Mouse (Mus musculus) CH12.LX (cell line): ENCODE measurements at regions not wholly inside any gene's neighbourhood (a gene's known extent, or its start where the extent isn't known, plus 50 kb on each side); places are given as distances from the start of the nearest gene placed in this dataset.

ENCODE experiments used
- DNase-seq: peaks from one replicate; pipeline ENCODE4 v3.0.0-alpha.2; 2013; ENCODE audit errors: extremely low read depth
- H3K27ac ChIP-seq: 2 replicates; pipeline ENCODE4 v1.5.1; 2012; ENCODE audit warnings: low read depth, mild to moderate bottlenecking, control low read depth, moderate library complexity; ENCODE audit not compliant: insufficient read depth
- H3K27me3 ChIP-seq: replicated peaks from 2 replicates; pipeline ENCODE3; 2012; ENCODE audit warnings: inconsistent platforms
- H3K36me3 ChIP-seq, 2 experiments: replicated peaks in 1 of 2; 2 replicates each; pipeline versions ENCODE3 to v1.6.1; 2012; ENCODE audit warnings: inconsistent platforms in 1 of 2, low read length in 1 of 2, mild to moderate bottlenecking in 1 of 2, mixed read lengths in 1 of 2, moderate library complexity in 1 of 2; ENCODE audit not compliant: control insufficient read depth in 1 of 2, insufficient read depth in 1 of 2
- H3K4me1 ChIP-seq, 2 experiments: 2 replicates each; pipeline ENCODE4 v1.6.1; 2012; ENCODE audit warnings: inconsistent platforms in 1 of 2, moderate library complexity in 1 of 2; ENCODE audit not compliant: insufficient read depth in 2 of 2, control insufficient read depth in 1 of 2
- H3K4me2 ChIP-seq: 2 replicates; pipeline ENCODE4 v1.6.1; 2012; ENCODE audit warnings: low read depth, mild to moderate bottlenecking, control low read depth; ENCODE audit not compliant: poor library complexity, insufficient read depth, severe bottlenecking
- H3K4me3 ChIP-seq, 3 experiments: fragments of 150-350 bp in 1 of 3; sonication (generic) in 1 of 3; replicated peaks in 1 of 3; 2 replicates each; pipeline versions ENCODE3 to v1.5.1; 2011 to 2012; ENCODE audit warnings: low read depth in 2 of 3, low read length in 2 of 3, mild to moderate bottlenecking in 2 of 3, moderate library complexity in 2 of 3, control low read depth in 1 of 3, improper control_type of control experiment in 1 of 3, inconsistent platforms in 1 of 3, mixed read lengths in 1 of 3; ENCODE audit not compliant: poor library complexity in 1 of 3
- H3K79me2 ChIP-seq: replicated peaks from 2 replicates; pipeline ENCODE4 v1.6.1; 2012; ENCODE audit warnings: mild to moderate bottlenecking, moderate library complexity; ENCODE audit not compliant: control insufficient read depth, poor library complexity, insufficient read depth, severe bottlenecking; ENCODE audit errors: extremely low read depth
- H3K9ac ChIP-seq: 2 replicates; pipeline ENCODE4 v1.6.1; 2012; ENCODE audit warnings: low read depth, mild to moderate bottlenecking, control low read depth, moderate library complexity; ENCODE audit not compliant: insufficient read depth
- H3K9me3 ChIP-seq: replicated peaks from 2 replicates; pipeline ENCODE3; 2012; ENCODE audit warnings: low read length, inconsistent platforms, mixed read lengths
- BHLHE40 ChIP-seq: IDR thresholded peaks from 2 replicates; pipeline ENCODE4 v1.6.1; 2011; ENCODE audit warnings: mild to moderate bottlenecking, low read depth, low read length, improper control_type of control experiment
- CHD1 ChIP-seq: IDR thresholded peaks from 2 replicates; pipeline ENCODE4 v1.6.1; 2012; ENCODE audit warnings: low read depth, low read length, improper control_type of control experiment, inconsistent platforms
- CHD2 ChIP-seq: IDR thresholded peaks from 2 replicates; pipeline ENCODE4 v1.6.1; 2011; ENCODE audit warnings: low read length, improper control_type of control experiment
- E2F4 ChIP-seq: IDR thresholded peaks from 2 replicates; pipeline ENCODE4 v1.6.1; 2011; ENCODE audit warnings: low read depth, low read length, improper control_type of control experiment; ENCODE audit not compliant: insufficient replicate concordance
- ETS1 ChIP-seq: conservative IDR thresholded peaks from 2 replicates; pipeline ENCODE4 v1.6.1; 2012; ENCODE audit warnings: low read depth, mild to moderate bottlenecking, inconsistent platforms, low read length, improper control_type of control experiment, moderate library complexity
- JUND ChIP-seq: conservative IDR thresholded peaks from 2 replicates; pipeline ENCODE4 v1.6.1; 2011; ENCODE audit warnings: low read depth, low read length, improper control_type of control experiment
- MAFK ChIP-seq: IDR thresholded peaks from 2 replicates; pipeline ENCODE4 v1.6.1; 2011; ENCODE audit warnings: low read length, improper control_type of control experiment; ENCODE audit not compliant: insufficient replicate concordance
- MAX ChIP-seq: IDR thresholded peaks from 2 replicates; pipeline ENCODE4 v1.6.1; 2011; ENCODE audit warnings: low read length, improper control_type of control experiment
- MEF2A ChIP-seq: IDR thresholded peaks from 2 replicates; pipeline ENCODE4 v1.6.1; 2014; ENCODE audit warnings: low read depth, mild to moderate bottlenecking, inconsistent platforms, low read length, improper control_type of control experiment, borderline replicate concordance
- MYC ChIP-seq: IDR thresholded peaks from 2 replicates; pipeline ENCODE4 v1.6.1; 2011; ENCODE audit warnings: low read depth, mild to moderate bottlenecking, improper control_type of control experiment, low read length
- NELFE ChIP-seq: IDR thresholded peaks from 2 replicates; pipeline ENCODE4 v1.6.1; 2011; ENCODE audit warnings: low read depth, low read length, improper control_type of control experiment
- PAX5 ChIP-seq: IDR thresholded peaks from 2 replicates; pipeline ENCODE4 v1.6.1; 2012; ENCODE audit warnings: low read length, inconsistent platforms, mixed read lengths
- POLR2A ChIP-seq: IDR thresholded peaks from 2 replicates; pipeline ENCODE4 v1.6.1; 2011; ENCODE audit warnings: low read depth, mild to moderate bottlenecking, improper control_type of control experiment, low read length
- POLR2AphosphoS2 ChIP-seq: IDR thresholded peaks from 2 replicates; pipeline ENCODE4 v1.6.1; 2011; ENCODE audit warnings: low read depth, low read length, improper control_type of control experiment
- RAD21 ChIP-seq: IDR thresholded peaks from 2 replicates; pipeline ENCODE4 v1.6.1; 2011; ENCODE audit warnings: low read depth, mild to moderate bottlenecking, low read length, improper control_type of control experiment, moderate library complexity
- TBP ChIP-seq: conservative IDR thresholded peaks from 2 replicates; pipeline ENCODE4 v1.6.1; 2011; ENCODE audit warnings: low read depth, low read length, improper control_type of control experiment
- USF2 ChIP-seq: conservative IDR thresholded peaks from 2 replicates; pipeline ENCODE4 v1.6.1; 2011; ENCODE audit warnings: low read depth, low read length, improper control_type of control experiment
- ZNF384 ChIP-seq: IDR thresholded peaks from 2 replicates; pipeline ENCODE4 v1.6.1; 2012; ENCODE audit warnings: low read depth, low read length, improper control_type of control experiment, inconsistent platforms
- dilution Hi-C: fragments of 300-500 bp; cut with MboI; formaldehyde crosslinking; loops from 2 replicates; pipeline ENCODE4 v1.14.3; 2020; ENCODE audit warnings: low sequenced_read_pairs; ENCODE audit not compliant: extremely low pct_unique_long_range_greater_than_20kb, extremely low pct_ligation_motif_present
- in situ Hi-C: fragments of 300-500 bp; cut with MboI; formaldehyde crosslinking; loops from 3 replicates; pipeline ENCODE4 v1.14.3; 2019; ENCODE audit warnings: low sequenced_read_pairs, low pct_ligation_motif_present, low pct_unique_long_range_greater_than_20kb, mixed read lengths

- TF ChIP-seq TBP (no peak), E2F4 (no peak), PAX5 (no peak), USF2 (no peak), MAFK (no peak), MEF2A (no peak), JUND (no peak), CHD1 (no peak)
- DNase-seq: no peak
- dilution Hi-C loops: no loop called here
- in situ Hi-C loops: no loop called here
- no peaks in the 10 kb centered on the region for H3K79me2 ChIP-seq
- no peaks in the 10 kb centered on the region for H3K9me3 ChIP-seq
- no peak overlapping the region for H3K9ac ChIP-seq
- H3K27ac ChIP-seq: no peak overlapping the region
- no peaks in the 10 kb centered on the region for H3K4me1 ChIP-seq
- H3K4me3 ChIP-seq: no peak overlapping the region
- peaks cover 69% of the 10 kb centered on the region for H3K27me3 ChIP-seq
- no peaks in the 10 kb centered on the region for H3K36me3 ChIP-seq
- no peak overlapping the region for H3K4me2 ChIP-seq
Measured at GRCm38 (mm10) chr7:98783521-98783920, 51.4 kb upstream of the Wnt11 start.

- Histone ChIP-seq H3K27me3 (peaks cover 73% of the 10 kb centered on the region), H3K36me3 (no peaks in the 10 kb centered on the region), H3K4me2 (no peak overlapping the region), H3K79me2 (no peaks in the 10 kb centered on the region), H3K9ac (no peak overlapping the region), H3K9me3 (no peaks in the 10 kb centered on the region), H3K27ac (no peak overlapping the region), H3K4me1 (no peaks in the 10 kb centered on the region), H3K4me3 (no peak overlapping the region)
- no peak for DNase-seq
- TF ChIP-seq POLR2A (no peak), ZNF384 (no peak), MAX (no peak), TBP (no peak), MEF2A (no peak), BHLHE40 (no peak), USF2 (no peak), E2F4 (no peak), MYC (no peak), NELFE (no peak)
- dilution Hi-C loops (no loop called here), in situ Hi-C loops (no loop called here)
Measured at GRCm38 (mm10) chr7:98783954-98784353, 51.0 kb upstream of the Wnt11 start.

GRCm38 (mm10) chr7:98784369-98784931 lies 50.5 kb upstream of the Wnt11 start:
- TF ChIP-seq NELFE: no peak
- TF ChIP-seq RAD21: no peak
- TF ChIP-seq ETS1: no peak
- no peak for TF ChIP-seq E2F4
- TF ChIP-seq POLR2AphosphoS2: no peak
- TF ChIP-seq CHD2: no peak
- TF ChIP-seq, all 38 proteins: peak for 0
- Histone ChIP-seq H3K79me2 (no peaks in the 10 kb centered on the region), H3K36me3 (no peaks in the 10 kb centered on the region), H3K4me3 (no peak overlapping the region), H3K4me2 (no peak overlapping the region), H3K9ac (no peak overlapping the region), H3K27ac (no peak overlapping the region), H3K4me1 (no peaks in the 10 kb centered on the region), H3K27me3 (peaks cover 75% of the 10 kb centered on the region), H3K9me3 (no peaks in the 10 kb centered on the region)
- no peak for DNase-seq
- in situ Hi-C loops (no loop called here), dilution Hi-C loops (no loop called here)
